Mouse (Mus musculus) neural tube, embryonic 11.5 days (tissue): ENCODE results near the gene Cstb. TPM values are rescaled to one million over a fixed set of nuclear protein-coding genes. Genes with fewer than 3 reads are reported as not detected.
A peak's percentile ranks its signal among the peaks of the same experiment; 100 is the strongest.
"Not testable (repeated sequence)": the region's sequence is repeated elsewhere in the genome, so short reads cannot be mapped to it uniquely, and the experiment has no call there.

Experiments
- ATAC-seq: fragments of 200-750 bp; cut with Nextera tagmentation; 2 replicates; pipeline ENCODE4 v1.8.0; 2017; ENCODE audit warnings: moderate number of reproducible peaks, mild to moderate bottlenecking, moderate TSS enrichment, moderate library complexity; ENCODE audit not compliant: insufficient read depth, low FRiP score, low TSS enrichment
- DNase-seq: peaks from one replicate; pipeline ENCODE4 v3.0.0-alpha.2; 2015; ENCODE audit warnings: low spot score
- H3K27ac ChIP-seq: fragments of 300-500 bp; sonication (generic); 2 replicates; pipeline ENCODE4 v1.5.1; 2014; ENCODE audit warnings: low read depth, mild to moderate bottlenecking, low read length
- H3K27me3 ChIP-seq: fragments of 300-500 bp; sonication (generic); 2 replicates; pipeline ENCODE4 v1.6.1; 2014; ENCODE audit warnings: mild to moderate bottlenecking, low read length, mixed read lengths; ENCODE audit not compliant: control insufficient read depth, insufficient read depth
- H3K36me3 ChIP-seq: fragments of 300-500 bp; sonication (generic); 2 replicates; pipeline ENCODE4 v1.6.1; 2014; ENCODE audit warnings: mild to moderate bottlenecking, low read length, moderate library complexity, mixed read lengths; ENCODE audit not compliant: control insufficient read depth, insufficient read depth
- H3K4me1 ChIP-seq: fragments of 300-500 bp; sonication (generic); 2 replicates; pipeline ENCODE4 v1.6.1; 2014; ENCODE audit warnings: low read length, mixed read lengths; ENCODE audit not compliant: control insufficient read depth, insufficient read depth
- H3K4me2 ChIP-seq: fragments of 300-500 bp; sonication (generic); 2 replicates; pipeline ENCODE4 v1.6.1; 2014; ENCODE audit warnings: low read depth, mild to moderate bottlenecking, moderate library complexity
- H3K4me3 ChIP-seq: fragments of 300-500 bp; sonication (generic); 2 replicates; pipeline ENCODE4 v1.5.1; 2014; ENCODE audit warnings: low read depth, low read length
- H3K9ac ChIP-seq: fragments of 300-500 bp; sonication (generic); 2 replicates; pipeline ENCODE4 v1.6.1; 2014; ENCODE audit warnings: mild to moderate bottlenecking, low read length
- H3K9me3 ChIP-seq: fragments of 300-500 bp; sonication (generic); 2 replicates; pipeline ENCODE4 v1.6.1; 2016; ENCODE audit warnings: low read length; ENCODE audit not compliant: control insufficient read depth
- WGBS: fragments of 180-500 bp; shearing (Covaris S2); extraction: QIAGEN DNeasy Blood & Tissue Kit; methylation state at CpG from one replicate; pipeline ENCODE4 v1.1.7; 2014; 5-methylcytosine and 5-hydroxymethylcytosine counted together
- polyA plus RNA-seq: library from polyadenylated mRNA; unstranded; fragments of >200 nt; fragmentation: Nextera tagmentation; extraction: Ambion mirVana; gene quantifications from 2 replicates; pipeline ENCODE4 v1.2.1, GENCODE M21; 2014

Cstb gene
- polyA plus RNA-seq, 1 experiment from 2014 or later, result 111 TPM

DNA sequence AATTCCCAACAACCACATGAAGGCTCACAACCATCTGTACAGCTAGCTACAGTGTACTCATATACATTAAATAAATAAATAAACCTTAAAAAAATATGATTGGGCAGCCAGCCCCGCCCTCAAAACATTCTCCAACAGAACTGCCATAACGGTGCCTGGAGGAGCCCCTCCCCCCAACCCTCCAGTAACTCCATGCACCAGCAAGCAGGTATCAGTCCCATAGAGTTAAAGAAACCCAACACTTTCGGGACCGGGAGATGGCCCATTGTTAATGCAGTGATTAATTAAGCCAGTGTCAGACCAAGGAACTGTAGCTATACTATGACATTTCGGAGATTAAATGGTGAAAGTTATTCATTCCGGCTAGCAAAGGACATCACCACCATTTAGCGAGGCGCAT, 13.6 kb upstream of the Cstb start:
- no peaks in the 10 kb centered on the region; the same call in 1 of the 2 replicates for H3K4me1 ChIP-seq
- H3K9me3 ChIP-seq, result no peaks in the 10 kb centered on the region
- H3K4me2 ChIP-seq, result peak overlapping the region; percentile 83
- WGBS, result 20% methylated on average over 8 of the region's 8 CpGs
- peak overlapping the region; percentile 83 for H3K9ac ChIP-seq
- H3K4me3 ChIP-seq, result peak overlapping the region; percentile 94
- no peak overlapping the region for H3K27ac ChIP-seq
- H3K27me3 ChIP-seq, result no peaks in the 10 kb centered on the region
- ATAC-seq (no peak), DNase-seq (no peak)
- H3K36me3 ChIP-seq, result peaks cover 18% of the 10 kb centered on the region

DNA sequence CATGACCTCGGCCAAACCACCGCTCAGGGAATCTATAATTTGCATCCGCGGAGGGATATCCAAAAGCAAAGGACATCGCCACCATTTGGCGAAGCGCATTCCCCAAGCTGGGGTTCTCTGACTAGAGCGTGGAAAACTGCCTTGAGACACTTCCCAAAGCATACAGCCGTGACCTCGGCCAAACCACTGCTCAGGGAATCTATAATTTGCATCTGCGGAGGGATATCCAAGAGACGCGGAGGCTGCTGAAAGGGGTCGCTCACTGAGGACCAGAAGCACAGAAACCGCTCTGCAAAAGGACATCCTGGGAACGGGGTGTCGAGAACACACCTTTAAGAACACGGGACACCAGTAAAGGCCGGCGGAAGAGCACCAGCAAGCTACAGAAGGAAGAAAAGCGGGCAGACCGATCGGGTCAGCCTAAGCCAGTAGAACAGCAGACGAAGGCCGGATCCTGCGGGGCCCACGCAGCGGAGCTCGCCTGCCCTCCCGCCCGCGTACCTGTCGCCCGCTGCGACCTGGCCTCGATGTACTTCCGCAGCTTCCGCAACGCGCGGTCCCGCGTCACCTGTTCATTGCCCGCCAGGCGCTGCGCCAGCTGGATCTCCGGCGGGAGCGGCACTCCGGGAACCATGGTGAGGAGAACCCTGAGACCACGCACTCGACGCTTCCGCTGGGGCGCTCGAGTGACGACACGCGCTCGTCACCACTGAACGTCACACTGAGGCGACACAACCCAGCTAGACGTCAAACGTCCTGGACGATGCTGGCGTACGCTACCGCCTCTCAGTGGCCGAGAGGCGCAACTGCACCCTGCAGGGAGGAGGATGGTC, 12.9 kb upstream of the Cstb start, which contains the start of gene Rrp1:
Gene Rrp1 (minus strand): TSS at position 725 of the 833 bp plus-strand sequence.
- Histone ChIP-seq H3K9ac (peak within 1 kb of the TSS; percentile 83), H3K4me1 (no peaks in the 10 kb centered on the region; the same call in 1 of the 2 replicates), H3K36me3 (peaks cover 16% of the 10 kb centered on the region), H3K27ac (peak within 1 kb of the TSS; percentile 68), H3K27me3 (no peaks in the 10 kb centered on the region), H3K4me2 (peak within 1 kb of the TSS; percentile 83), H3K4me3 (peak within 1 kb of the TSS; percentile 94), H3K9me3 (no peaks in the 10 kb centered on the region)
- peak; percentile 93 for ATAC-seq
- WGBS, result under 1% methylated on average over 70 of the region's 70 CpGs
- peak; percentile 95 for DNase-seq

GRCm38 (mm10) chr10:78413152-78413520, 12.3 kb upstream of the Cstb start:
- H3K9ac ChIP-seq, result peak overlapping the region; percentile 83; the same call in 1 of the 2 replicates
- peaks cover 14% of the 10 kb centered on the region for H3K36me3 ChIP-seq
- peak overlapping the region; percentile 94 for H3K4me3 ChIP-seq
- H3K4me2 ChIP-seq, result peak overlapping the region; percentile 83
- peak; percentile 58 for ATAC-seq
- no peaks in the 10 kb centered on the region for H3K9me3 ChIP-seq
- H3K27ac ChIP-seq, result no peak overlapping the region; the same call in 1 of the 2 replicates
- no peaks in the 10 kb centered on the region for H3K27me3 ChIP-seq
- H3K4me1 ChIP-seq, result no peaks in the 10 kb centered on the region; the same call in 1 of the 2 replicates
- DNase-seq, result no peak
- 49% methylated on average over 7 of the region's 7 CpGs for WGBS

- H3K9me3 ChIP-seq, H3K9ac ChIP-seq, H3K4me1 ChIP-seq, H3K27ac ChIP-seq, DNase-seq, H3K36me3 ChIP-seq, H3K4me2 ChIP-seq, ATAC-seq, H3K4me3 ChIP-seq, H3K27me3 ChIP-seq: not testable (repeated sequence)
- WGBS, result 82% methylated on average over 3 of the region's 4 CpGs
Observed at GRCm38 (mm10) chr10:78414936-78415335, 10.5 kb upstream of the Cstb start.

GRCm38 (mm10) chr10:78417888-78418287, 7.6 kb upstream of the Cstb start:
- H3K9me3 ChIP-seq, result no peaks in the 10 kb centered on the region
- WGBS, result 51% methylated on average over 5 of the region's 5 CpGs

DNA sequence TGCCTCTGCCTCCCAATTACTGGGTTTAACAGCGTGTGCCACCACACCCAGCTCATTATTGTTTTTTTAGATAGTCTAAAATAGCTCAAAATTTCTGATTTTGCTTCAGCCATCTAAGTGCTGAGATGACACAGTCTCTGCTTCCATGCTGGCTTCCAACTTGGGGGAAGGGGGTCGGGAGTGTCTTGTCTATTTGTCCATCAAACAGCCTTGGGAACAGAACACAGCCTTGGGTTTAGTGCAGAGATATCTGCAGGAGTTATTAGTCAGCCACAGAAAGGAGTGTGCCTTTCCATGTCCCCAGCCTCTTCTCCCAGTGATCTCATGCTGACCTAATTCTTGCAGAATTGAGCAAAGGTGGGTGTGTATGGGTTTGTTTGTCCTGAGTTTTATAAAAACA, 6.7 kb upstream of the Cstb start:
- no peak overlapping the region for H3K27ac ChIP-seq
- no peaks in the 10 kb centered on the region for H3K27me3 ChIP-seq
- no peaks in the 10 kb centered on the region for H3K4me1 ChIP-seq
- no peak overlapping the region for H3K9ac ChIP-seq
- DNase-seq (no peak), ATAC-seq (no peak)
- no peaks in the 10 kb centered on the region for H3K36me3 ChIP-seq
- H3K9me3 ChIP-seq, result no peaks in the 10 kb centered on the region
- H3K4me3 ChIP-seq, result no peak overlapping the region
- 88% methylated on average over 2 of the region's 2 CpGs for WGBS
- no peak overlapping the region for H3K4me2 ChIP-seq

More at GRCm38 (mm10) chr10:78417888-78418287, 7.6 kb upstream of the Cstb start:
- Histone ChIP-seq H3K4me2 (no peak overlapping the region), H3K9ac (no peak overlapping the region), H3K4me1 (no peaks in the 10 kb centered on the region), H3K27me3 (no peaks in the 10 kb centered on the region), H3K36me3 (no peaks in the 10 kb centered on the region), H3K4me3 (no peak overlapping the region), H3K27ac (no peak overlapping the region)
- ATAC-seq (no peak), DNase-seq (no peak)

DNA sequence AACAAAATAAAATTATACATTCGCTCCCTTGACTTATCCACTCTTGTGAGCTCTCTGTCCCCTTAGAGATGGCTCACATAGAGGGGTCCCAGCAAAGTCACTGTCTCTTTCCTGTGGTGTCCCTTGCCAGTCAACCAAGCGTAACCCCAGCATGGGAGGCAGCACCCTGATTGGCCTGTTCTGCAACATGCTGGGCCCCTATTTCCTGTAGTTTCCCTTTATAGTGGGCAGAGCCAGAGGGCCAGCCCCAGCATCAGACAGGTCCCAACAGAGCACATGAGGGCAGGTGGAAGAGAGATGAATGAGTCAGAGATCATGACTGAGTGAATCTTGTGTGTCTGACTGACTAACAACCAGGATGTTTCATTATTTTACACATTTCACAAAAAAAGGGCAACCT, 4.5 kb upstream of the Cstb start:
- no peak for ATAC-seq
- WGBS, result 88% methylated on average over 2 of the region's 2 CpGs
- no peak overlapping the region for H3K4me3 ChIP-seq

DNA sequence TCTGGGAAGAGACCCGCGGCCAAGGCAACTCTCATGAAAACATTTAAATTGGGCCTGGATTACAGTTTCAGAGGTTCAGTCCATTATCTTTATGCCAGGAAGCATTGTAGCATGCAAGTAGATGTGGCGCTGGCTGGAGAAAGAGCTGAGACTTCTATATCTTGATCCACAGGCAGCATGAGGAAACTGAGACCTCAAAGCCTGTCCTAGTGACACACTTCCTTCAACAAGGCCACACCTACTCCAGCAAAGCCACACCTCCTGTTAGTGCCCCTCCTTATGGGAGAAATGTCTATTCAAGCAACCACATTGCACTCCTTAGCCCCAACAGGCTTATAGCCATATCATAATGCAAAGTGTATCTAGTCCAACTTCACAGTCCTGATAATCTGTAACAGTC, 2.9 kb upstream of the Cstb start:
- ATAC-seq, result no peak
- no peaks in the 10 kb centered on the region for H3K36me3 ChIP-seq
- H3K27me3 ChIP-seq, result no peaks in the 10 kb centered on the region
- H3K9ac ChIP-seq, result no peak overlapping the region
- no peak overlapping the region for H3K27ac ChIP-seq
- DNase-seq, result no peak
- WGBS, result 90% methylated on average over 3 of the region's 3 CpGs
- no peak overlapping the region for H3K4me3 ChIP-seq
- no peaks in the 10 kb centered on the region for H3K9me3 ChIP-seq
- H3K4me2 ChIP-seq, result no peak overlapping the region
- H3K4me1 ChIP-seq, result 0 out of 2 replicates have a peak, but pooled peaks cover 4% of the 10 kb centered on the region

More for the DNA sequence above, 4.5 kb upstream of the Cstb start:
- H3K9ac ChIP-seq, result no peak overlapping the region
- 0 out of 2 replicates have a peak, but pooled peaks cover 4% of the 10 kb centered on the region for H3K4me1 ChIP-seq
- H3K27me3 ChIP-seq, result no peaks in the 10 kb centered on the region
- H3K4me2 ChIP-seq, result no peak overlapping the region
- H3K9me3 ChIP-seq, result no peaks in the 10 kb centered on the region
- no peak for DNase-seq
- no peak overlapping the region for H3K27ac ChIP-seq
- no peaks in the 10 kb centered on the region for H3K36me3 ChIP-seq
